Mouse (Mus musculus): ENCODE measurements around the gene Bicd2. TPM values are rescaled to one million over a fixed set of nuclear protein-coding genes. Genes with fewer than 3 reads are reported as not detected.

Bicd2 gene
- polyA plus RNA-seq, 1 experiment, result 31.4 TPM

GRCm38 (mm10) chr13:49326246-49327206, 14.9 kb upstream of the Bicd2 start:
- DNase-seq (ENCODE audit: low read depth), result no peak

GRCm38 (mm10) chr13:49328101-49328500, 13.3 kb upstream of the Bicd2 start:
- no peak for DNase-seq (ENCODE audit: low read depth)

- DNase-seq (ENCODE audit: low read depth), result no peak
These were observed 8.1 kb upstream of the Bicd2 start for GRCm38 (mm10) chr13:49333250-49333649.

- no peak for DNase-seq (ENCODE audit: low read depth)
These were observed 6.1 kb upstream of the Bicd2 start for GRCm38 (mm10) chr13:49335077-49335982.

GRCm38 (mm10) chr13:49338893-49339546, 2.4 kb upstream of the Bicd2 start:
- DNase-seq (ENCODE audit: low read depth), result peak; percentile 86

GRCm38 (mm10) chr13:49341831-49342722, 692 bp downstream of the Bicd2 start:
- DNase-seq (ENCODE audit: low read depth), result no peak

GRCm38 (mm10) chr13:49342723-49343100, 1.3 kb downstream of the Bicd2 start:
- no peak for DNase-seq (ENCODE audit: low read depth)

- no peak for DNase-seq (ENCODE audit: low read depth)
These were observed 3.2 kb downstream of the Bicd2 start for GRCm38 (mm10) chr13:49344567-49344966.

- no peak for DNase-seq (ENCODE audit: low read depth)
These were observed 4.1 kb downstream of the Bicd2 start for GRCm38 (mm10) chr13:49345476-49345875.

- no peak for DNase-seq (ENCODE audit: low read depth)
These were observed 7.1 kb downstream of the Bicd2 start for GRCm38 (mm10) chr13:49348522-49348921.

GRCm38 (mm10) chr13:49349335-49349734, 8.0 kb downstream of the Bicd2 start:
- no peak for DNase-seq (ENCODE audit: low read depth)

GRCm38 (mm10) chr13:49349836-49350505, 8.6 kb downstream of the Bicd2 start:
- no peak for DNase-seq (ENCODE audit: low read depth)

GRCm38 (mm10) chr13:49352581-49353159, 11.3 kb downstream of the Bicd2 start:
- DNase-seq (ENCODE audit: low read depth), result no peak

GRCm38 (mm10) chr13:49353422-49353821, 12.0 kb downstream of the Bicd2 start:
- DNase-seq (ENCODE audit: low read depth), result no peak

GRCm38 (mm10) chr13:49353991-49354507, 12.7 kb downstream of the Bicd2 start:
- no peak for DNase-seq (ENCODE audit: low read depth)

GRCm38 (mm10) chr13:49355461-49356061, 14.2 kb downstream of the Bicd2 start:
- DNase-seq (ENCODE audit: low read depth), result no peak

GRCm38 (mm10) chr13:49356090-49356489, 14.7 kb downstream of the Bicd2 start:
- no peak for DNase-seq (ENCODE audit: low read depth)

GRCm38 (mm10) chr13:49357367-49358026, 16.1 kb downstream of the Bicd2 start:
- no peak for DNase-seq (ENCODE audit: low read depth)

GRCm38 (mm10) chr13:49358184-49358583, 16.8 kb downstream of the Bicd2 start:
- DNase-seq (ENCODE audit: low read depth), result no peak
